Mouse (Mus musculus) macrophage (primary cell): ENCODE measurements around the gene Nsmce3. TPM values are rescaled to one million over a fixed set of nuclear protein-coding genes. Genes with fewer than 3 reads are reported as not detected.

Experiments
- H3K27ac ChIP-seq: fragments of 350-480 bp; formaldehyde crosslinking; 2 replicates; pipeline ENCODE4 v1.9.0; 2021
- H3K36me3 ChIP-seq: fragments of 350-480 bp; formaldehyde crosslinking; 2 replicates; pipeline ENCODE4 v1.9.0; 2021; ENCODE audit errors: inconsistent target
- H3K4me3 ChIP-seq: fragments of 350-480 bp; formaldehyde crosslinking; 2 replicates; pipeline ENCODE4 v1.9.0; 2021; ENCODE audit errors: inconsistent target
- H3K79me2 ChIP-seq: fragments of 350-480 bp; formaldehyde crosslinking; 2 replicates; pipeline ENCODE4 v1.9.0; 2021; ENCODE audit errors: inconsistent target
- WGBS: methylation state at CpG from one replicate; pipeline ENCODE4 v1.1.7; 2026; ENCODE audit warnings: inconsistent platforms; ENCODE audit not compliant: missing documents; 5-methylcytosine and 5-hydroxymethylcytosine counted together
- polyA plus RNA-seq: library from polyadenylated mRNA; stranded (reverse); fragments of 250-400 nt; gene quantifications from 3 replicates; pipeline ENCODE4 v1.2.4, GENCODE M21; 2018; ENCODE audit warnings: inconsistent platforms

The Nsmce3 gene
- polyA plus RNA-seq, 1 experiment from 2014 or later: 4.1 TPM

- Histone ChIP-seq H3K27ac (no peak overlapping the region), H3K4me3 (no peak overlapping the region)
Observed at GRCm38 (mm10) chr7:64882243-64882642, 9.4 kb upstream of the Nsmce3 start.

DNA sequence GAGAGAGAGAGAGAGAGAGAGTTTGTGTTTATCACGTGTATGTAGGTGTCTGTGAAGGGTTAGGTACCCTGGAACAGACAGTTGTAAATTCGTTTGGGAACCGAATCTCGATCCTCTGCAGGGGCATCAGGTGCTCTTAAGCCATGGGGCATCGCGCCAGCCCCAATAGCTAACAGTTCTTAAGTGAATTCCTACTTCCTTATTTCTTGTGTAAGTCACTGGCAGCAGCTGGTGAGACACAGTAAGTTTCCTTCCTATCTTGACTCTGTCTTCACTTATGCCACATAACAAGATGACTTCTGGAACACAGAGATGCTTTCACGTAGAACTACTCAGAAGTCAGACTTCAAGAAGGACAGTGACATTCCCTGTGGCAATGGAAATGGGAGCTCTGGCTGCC is 8.6 kb upstream of the Nsmce3 start:
- no peaks in the 10 kb centered on the region for H3K36me3 ChIP-seq
- no peak overlapping the region for H3K27ac ChIP-seq
- H3K4me3 ChIP-seq: no peak overlapping the region
- no peaks in the 10 kb centered on the region for H3K79me2 ChIP-seq
- 12% methylated on average over 7 of the region's 7 CpGs for WGBS

More at GRCm38 (mm10) chr7:64882243-64882642, 9.4 kb upstream of the Nsmce3 start:
- 78% methylated on average over 6 of the region's 6 CpGs for WGBS
- Histone ChIP-seq H3K36me3 (no peaks in the 10 kb centered on the region), H3K79me2 (no peaks in the 10 kb centered on the region)

DNA sequence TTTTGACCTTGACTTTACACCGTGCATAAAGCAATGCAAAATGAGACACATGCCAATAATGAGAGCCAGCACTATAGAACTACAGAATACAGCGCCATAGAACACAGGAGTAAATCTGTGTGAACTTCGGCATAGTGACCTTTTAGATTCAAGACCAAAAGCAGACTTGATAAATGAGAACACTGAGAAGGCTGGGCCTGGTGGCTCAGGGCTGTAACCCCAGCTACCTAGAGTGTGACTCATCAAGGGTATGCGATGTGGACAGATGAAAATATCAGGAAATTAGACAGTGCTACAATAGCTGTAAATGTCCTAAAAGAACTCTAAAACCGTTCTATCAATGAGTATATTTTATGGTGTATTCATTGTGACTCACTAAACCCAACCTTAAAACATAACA is 7.6 kb upstream of the Nsmce3 start:
- Histone ChIP-seq H3K79me2 (no peaks in the 10 kb centered on the region), H3K36me3 (no peaks in the 10 kb centered on the region), H3K4me3 (no peak overlapping the region), H3K27ac (no peak overlapping the region)
- 93% methylated on average over 5 of the region's 5 CpGs for WGBS

DNA sequence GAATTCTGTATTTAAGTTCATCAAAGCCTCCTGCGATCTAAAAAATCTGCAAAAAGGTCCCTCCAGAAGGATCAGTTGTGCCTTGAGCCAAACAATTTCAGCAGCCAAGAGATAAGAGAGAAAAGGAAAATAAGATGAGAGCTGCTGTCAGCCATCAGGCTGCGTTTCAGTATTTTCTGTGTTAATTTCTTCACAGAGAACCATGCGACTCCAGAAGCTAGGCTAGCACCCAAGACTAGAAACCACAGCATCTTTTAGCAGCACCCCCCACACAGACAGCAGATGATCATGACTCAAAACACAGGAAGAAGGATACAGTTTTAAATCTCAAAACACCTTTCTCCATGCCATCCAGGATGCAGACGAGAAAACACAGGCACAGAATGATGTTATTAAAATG is 2.1 kb upstream of the Nsmce3 start:
- WGBS: 95% methylated on average over 4 of the region's 4 CpGs
- no peak overlapping the region for H3K27ac ChIP-seq
- H3K4me3 ChIP-seq: no peak overlapping the region
- H3K79me2 ChIP-seq: peaks cover 15% of the 10 kb centered on the region
- H3K36me3 ChIP-seq: no peaks in the 10 kb centered on the region

DNA sequence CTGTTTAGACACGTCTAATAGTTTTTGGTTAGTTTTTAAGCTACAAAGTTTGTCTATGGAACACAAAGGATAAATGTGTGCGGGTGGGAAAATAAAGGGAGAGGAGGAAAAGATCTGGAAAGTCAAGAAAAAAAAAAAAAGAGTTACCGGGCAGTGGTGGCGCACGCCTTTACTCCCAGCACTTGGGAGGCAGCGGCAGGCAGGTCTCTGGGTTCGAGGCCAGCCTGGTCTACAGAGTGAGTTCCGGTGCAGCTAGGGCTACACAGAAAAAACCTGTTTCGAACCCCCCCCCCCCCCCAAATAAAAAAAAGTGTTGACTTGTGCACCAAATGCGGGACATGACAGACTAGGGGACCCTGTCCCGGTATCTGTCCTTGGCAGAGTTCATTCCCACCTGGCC is 469 bp upstream of the Nsmce3 start:
- WGBS: 53% methylated on average over 10 of the region's 11 CpGs
- Histone ChIP-seq H3K27ac (no peak overlapping the region), H3K36me3 (no peaks in the 10 kb centered on the region), H3K79me2 (peaks cover 15% of the 10 kb centered on the region), H3K4me3 (no peak overlapping the region)

GRCm38 (mm10) chr7:64871987-64872742 is 632 bp downstream of the Nsmce3 start:
- peak overlapping the region; percentile 73 for H3K4me3 ChIP-seq
- H3K27ac ChIP-seq: no peak overlapping the region
- 4% methylated on average over 33 of the region's 33 CpGs for WGBS
- peaks cover 15% of the 10 kb centered on the region for H3K79me2 ChIP-seq
- H3K36me3 ChIP-seq: no peaks in the 10 kb centered on the region

GRCm38 (mm10) chr7:64869549-64870065 is 3.2 kb downstream of the Nsmce3 start:
- Histone ChIP-seq H3K79me2 (peaks cover 15% of the 10 kb centered on the region), H3K4me3 (no peak overlapping the region), H3K36me3 (no peaks in the 10 kb centered on the region), H3K27ac (no peak overlapping the region)
- WGBS: 89% methylated on average over 6 of the region's 6 CpGs

- Histone ChIP-seq H3K36me3 (no peaks in the 10 kb centered on the region), H3K27ac (no peak overlapping the region), H3K4me3 (no peak overlapping the region), H3K79me2 (no peaks in the 10 kb centered on the region)
- WGBS: 53% methylated on average over 3 of the region's 3 CpGs
Observed at GRCm38 (mm10) chr7:64863538-64863937, 9.3 kb downstream of the Nsmce3 start.

DNA sequence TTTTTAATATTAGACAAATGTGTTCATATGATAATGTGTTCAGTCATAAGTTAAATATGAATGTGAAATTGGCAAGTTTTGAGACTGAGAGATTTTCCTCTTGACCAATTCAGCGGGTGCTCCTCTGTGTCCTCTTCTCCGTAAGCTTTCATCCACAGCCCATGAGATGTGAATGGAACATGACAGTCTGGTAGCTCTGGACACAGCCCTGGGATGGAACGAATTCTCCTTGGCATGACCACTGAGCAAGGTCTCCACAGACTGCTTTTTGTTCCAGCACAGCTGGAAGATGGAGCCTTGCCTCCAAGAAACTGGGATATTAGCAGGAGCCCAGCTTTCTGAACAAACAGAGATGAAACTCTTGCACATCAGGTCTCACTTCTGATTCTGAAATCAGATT is 9.8 kb downstream of the Nsmce3 start:
- Histone ChIP-seq H3K4me3 (no peak overlapping the region), H3K27ac (no peak overlapping the region), H3K36me3 (no peaks in the 10 kb centered on the region), H3K79me2 (no peaks in the 10 kb centered on the region)
- 78% methylated on average over 3 of the region's 3 CpGs for WGBS

DNA sequence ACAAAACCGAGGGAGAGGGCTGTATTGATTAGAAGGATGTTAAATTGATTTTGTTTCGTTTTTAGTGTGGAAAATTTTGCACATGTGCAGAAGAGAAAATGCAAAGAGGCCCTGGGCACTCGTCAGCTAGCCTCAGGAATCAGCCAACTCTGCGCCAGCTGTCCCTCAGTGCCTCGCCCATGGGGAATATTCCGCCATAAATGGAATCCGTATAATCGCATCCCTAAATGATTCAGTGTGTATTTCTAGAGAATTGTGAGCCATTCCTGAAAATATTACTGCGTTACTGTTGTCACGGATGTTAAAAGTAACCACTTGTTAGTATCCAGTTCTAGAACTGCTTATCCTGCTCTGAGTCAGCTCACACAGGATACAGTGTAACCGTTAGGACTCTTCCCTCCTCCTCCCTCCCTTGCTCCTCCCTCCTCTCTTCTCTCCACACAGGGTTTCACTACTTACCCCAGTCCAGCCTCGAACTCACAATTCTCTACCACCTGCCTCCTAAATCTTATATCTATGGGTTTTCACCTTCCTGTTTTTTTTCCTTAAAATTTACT is 16.2 kb downstream of the Nsmce3 start:
- 77% methylated on average over 12 of the region's 12 CpGs for WGBS
- no peaks in the 10 kb centered on the region for H3K36me3 ChIP-seq
- H3K27ac ChIP-seq: no peak overlapping the region
- no peaks in the 10 kb centered on the region for H3K79me2 ChIP-seq
- H3K4me3 ChIP-seq: no peak overlapping the region

- no peaks in the 10 kb centered on the region for H3K36me3 ChIP-seq
- 73% methylated on average over 13 of the region's 15 CpGs for WGBS
- H3K79me2 ChIP-seq: no peaks in the 10 kb centered on the region
- H3K27ac ChIP-seq: no peak overlapping the region
- no peak overlapping the region for H3K4me3 ChIP-seq
Observed at GRCm38 (mm10) chr7:64855976-64856375, 16.8 kb downstream of the Nsmce3 start.

DNA sequence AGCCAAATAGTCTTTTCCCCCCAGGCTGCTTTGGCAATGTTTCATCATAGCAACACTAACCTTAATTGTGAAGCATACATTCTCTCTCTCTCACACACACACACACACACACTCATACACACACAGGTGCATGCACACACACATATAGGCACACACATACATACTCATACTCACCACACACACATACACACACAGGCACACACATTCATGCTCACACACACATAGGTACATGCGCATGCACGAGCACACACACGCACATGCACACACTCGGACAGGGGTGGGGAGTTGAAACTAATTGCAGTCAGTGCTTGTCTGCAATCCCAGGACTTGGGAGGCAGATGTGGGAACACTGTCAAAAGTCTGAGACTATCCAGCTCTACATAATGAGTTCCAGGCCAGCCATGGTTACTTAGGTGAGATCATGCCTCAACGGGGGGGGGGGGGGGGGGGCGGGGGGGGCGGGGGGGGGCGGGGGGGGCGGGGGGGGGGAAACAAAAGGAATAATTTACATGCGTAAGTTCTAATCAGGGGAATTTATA is 17.3 kb downstream of the Nsmce3 start:
- no peaks in the 10 kb centered on the region for H3K36me3 ChIP-seq
- H3K79me2 ChIP-seq: no peaks in the 10 kb centered on the region
- 82% methylated on average over 5 of the region's 10 CpGs for WGBS
- H3K4me3 ChIP-seq: no peak overlapping the region
- H3K27ac ChIP-seq: no peak overlapping the region

DNA sequence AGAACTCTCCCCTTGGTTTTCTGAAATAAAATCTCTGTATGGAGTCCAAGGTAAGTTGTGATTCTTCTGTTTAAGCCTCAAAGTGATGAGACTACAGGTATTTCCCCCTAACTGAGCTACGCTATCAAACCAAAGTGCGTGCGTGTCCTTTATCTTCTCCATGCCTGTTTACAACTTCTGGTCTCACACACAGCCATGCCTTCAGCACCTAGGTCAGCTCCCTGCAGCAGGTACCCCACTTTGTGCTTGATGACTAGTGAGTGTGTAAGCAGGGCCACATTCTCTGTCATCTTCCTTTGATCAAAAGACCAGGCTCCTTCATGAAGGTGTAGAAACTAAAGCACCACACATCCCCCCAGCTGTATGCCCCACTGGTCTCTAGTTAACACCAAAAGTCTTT is 22.0 kb downstream of the Nsmce3 start:
- Histone ChIP-seq H3K36me3 (no peaks in the 10 kb centered on the region), H3K79me2 (no peaks in the 10 kb centered on the region), H3K27ac (no peak overlapping the region), H3K4me3 (no peak overlapping the region)
- 49% methylated on average over 3 of the region's 3 CpGs for WGBS

DNA sequence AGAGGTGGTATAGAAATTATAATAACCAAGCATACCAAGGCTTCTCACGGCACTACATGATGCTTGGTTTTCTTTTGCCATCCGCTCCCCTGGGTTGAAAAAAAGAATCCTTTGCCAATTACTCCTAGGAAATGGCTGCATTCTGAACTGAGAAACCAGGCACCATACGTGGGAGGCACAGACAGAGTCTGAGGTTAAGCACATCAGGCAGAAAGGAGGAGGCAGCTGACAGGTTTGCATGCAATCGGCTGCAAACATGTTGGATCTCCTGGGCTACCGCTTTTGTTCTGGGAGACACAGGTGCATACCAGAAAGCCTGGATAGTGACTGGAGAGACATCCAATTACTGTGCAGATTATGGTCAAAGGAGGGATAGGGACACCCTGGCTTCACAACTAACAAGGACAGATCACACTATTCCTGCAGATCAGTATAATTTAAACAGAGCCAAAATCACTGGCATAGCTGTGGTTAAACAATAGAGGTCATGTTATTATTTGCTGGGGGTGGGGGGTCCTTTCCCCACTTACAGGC is 25.4 kb downstream of the Nsmce3 start:
- WGBS: 88% methylated on average over 5 of the region's 5 CpGs
- Histone ChIP-seq H3K4me3 (no peak overlapping the region), H3K79me2 (no peaks in the 10 kb centered on the region), H3K27ac (no peak overlapping the region), H3K36me3 (no peaks in the 10 kb centered on the region)

GRCm38 (mm10) chr7:64846061-64846460 is 26.7 kb downstream of the Nsmce3 start:
- 94% methylated on average over 3 of the region's 3 CpGs for WGBS

More at GRCm38 (mm10) chr7:64846061-64846460, 26.7 kb downstream of the Nsmce3 start:
- H3K27ac ChIP-seq: no peak overlapping the region
- H3K4me3 ChIP-seq: no peak overlapping the region
- H3K79me2 ChIP-seq: no peaks in the 10 kb centered on the region
- no peaks in the 10 kb centered on the region for H3K36me3 ChIP-seq
